Mouse (Mus musculus): Measurements from ENCODE around the gene Lzic.

DNA sequence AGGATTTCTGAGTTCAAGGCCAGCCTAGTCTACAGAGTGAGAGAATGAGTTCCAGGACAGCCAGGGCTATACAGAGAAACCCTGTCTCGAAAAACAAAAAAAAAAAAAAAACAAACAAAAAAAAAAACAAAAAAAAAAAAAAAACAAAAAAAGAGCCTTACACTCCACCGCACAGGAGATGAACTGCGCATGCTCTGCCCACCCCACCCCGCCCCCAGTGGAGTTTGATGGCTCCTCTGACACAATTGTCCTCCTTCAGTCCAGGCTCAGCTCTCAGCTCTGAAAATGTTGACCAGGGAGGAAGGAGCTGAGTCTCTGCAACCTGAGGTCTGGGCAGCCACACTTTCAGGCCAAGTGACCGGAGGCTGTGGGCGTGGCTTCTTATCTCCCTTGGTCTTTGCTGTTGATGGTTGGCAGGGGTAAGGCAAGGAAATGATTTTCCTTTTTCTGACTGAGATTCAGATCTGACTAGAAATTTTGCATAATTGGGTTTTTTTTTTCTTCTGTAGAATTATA lies 21.5 kb upstream of the Lzic start:
- TF ChIP-seq GABPA (IDR thresholded peaks at IDR 0.05; ENCODE audit: low read depth, low read length) (no peak), CTCF (IDR thresholded peaks at IDR 0.05 in 2 of 3, conservative IDR thresholded peaks at IDR 0.05 in 1 of 3; ENCODE audit: control insufficient read depth in 1 of 3, insufficient read depth in 1 of 3, low read depth in 2 of 3, low read length in 3 of 3, poor library complexity in 1 of 3, severe bottlenecking in 1 of 3) (no peak), ZMIZ1 (IDR thresholded peaks at IDR 0.05; ENCODE audit: low read depth, low read length) (no peak), EP300 (IDR thresholded peaks at IDR 0.05; ENCODE audit: low read depth in 1 of 2, low read length in 2 of 2) (no peak), MAFK (IDR thresholded peaks at IDR 0.05; ENCODE audit: borderline replicate concordance, low read depth, low read length) (no peak), MAZ (IDR thresholded peaks at IDR 0.05; ENCODE audit: low read depth, low read length) (no peak)
